Comparison of ENCODE assay signal across 9 mouse cellular contexts in the genomic region with DNA sequence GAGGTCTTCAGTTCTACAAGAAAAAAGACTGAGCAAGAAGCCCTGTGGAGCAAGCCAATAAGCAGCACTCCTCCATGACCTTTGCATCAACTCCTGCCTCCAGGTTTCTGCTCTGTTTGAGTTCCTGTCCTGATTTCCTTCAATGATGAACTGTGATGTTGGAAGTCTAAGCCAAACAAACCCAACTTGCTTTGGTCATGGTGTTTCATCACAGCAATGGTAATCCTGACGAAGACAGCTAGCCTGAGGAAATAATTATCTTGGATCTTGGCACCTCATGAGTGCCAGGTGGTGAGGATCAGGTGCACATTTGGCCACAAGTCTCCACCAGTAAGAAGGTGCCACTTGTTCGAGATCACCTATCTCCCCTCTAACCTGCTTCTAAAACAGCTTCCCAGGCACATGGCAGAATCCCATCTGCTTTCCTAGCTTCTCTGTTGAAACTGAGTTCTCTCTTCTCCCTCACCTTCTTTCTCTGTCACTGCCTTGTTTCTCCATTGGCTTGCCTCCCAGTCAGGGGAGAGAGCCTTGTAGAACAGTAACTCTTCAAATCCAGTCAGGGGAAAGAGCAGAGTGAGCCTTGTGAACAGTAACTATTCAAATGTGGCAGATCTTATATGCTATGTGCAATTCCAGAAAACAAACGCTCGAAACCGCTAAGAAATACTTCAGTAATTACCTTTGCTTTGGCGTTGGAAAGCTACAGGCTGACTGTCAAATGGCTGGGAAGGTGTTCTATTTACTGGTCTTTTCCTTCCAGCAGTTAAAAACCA. TPM values are rescaled to one million over a fixed set of nuclear protein-coding genes. Genes with fewer than 3 reads are reported as not detected.
DNase-seq lines count a peak whose midpoint lies in the region; ATAC-seq and TF ChIP-seq lines count a peak whose summit lies in the region.
"Had no signal": no experiment of that assay in that cellular context is flagged by ENCODE, and none has a peak within 500 bp of the region (broad histone marks: within the 10 kb centered on the region; RNA-seq: fewer than 3 reads in every experiment).

TSS of gene Baz1a (minus strand) at position 723 of the 773 bp plus-strand sequence.

- TF ChIP-seq CTCF in Patski (IDR thresholded peaks at IDR 0.05) = no peak

- no peak for ATAC-seq in heart, embryonic 15.5 days (replicated peaks; ENCODE audit: insufficient number of reproducible peaks, insufficient read depth, low FRiP score, low read depth)
- ATAC-seq in Patski = no peak
- ATAC-seq in forebrain, embryonic 14.5 days = no peak
- no peak for ATAC-seq in liver, embryonic 12.5 days

- 83% methylated on average over 6 of the region's 6 CpGs for WGBS in heart, embryonic 15.5 days
- WGBS in forebrain, embryonic 14.5 days = 88% methylated on average over 6 of the region's 6 CpGs
- WGBS in liver, embryonic 12.5 days (ENCODE audit: insufficient replicate concordance) = 80% methylated on average over 6 of the region's 6 CpGs

- no peak within 1 kb of the TSS for H3K9ac ChIP-seq in heart, embryonic 15.5 days
- H3K9ac ChIP-seq in forebrain, embryonic 14.5 days (ENCODE audit: low read length) = no peak within 1 kb of the TSS
- no peak within 1 kb of the TSS for H3K9ac ChIP-seq in liver, embryonic 12.5 days

- no peaks in the 10 kb centered on the region for H3K9me3 ChIP-seq in heart, embryonic 15.5 days (replicated peaks)
- H3K9me3 ChIP-seq in forebrain, embryonic 14.5 days (replicated peaks; ENCODE audit: control insufficient read depth, low read length) = no peaks in the 10 kb centered on the region
- no peaks in the 10 kb centered on the region for H3K9me3 ChIP-seq in liver, embryonic 12.5 days (replicated peaks)

- no peaks in the 10 kb centered on the region for H3K4me1 ChIP-seq in heart, embryonic 15.5 days (replicated peaks)
- no peaks in the 10 kb centered on the region for H3K4me1 ChIP-seq in forebrain, embryonic 14.5 days (ENCODE audit: control insufficient read depth, insufficient read depth, low read length)
- H3K4me1 ChIP-seq in liver, embryonic 12.5 days = 0 out of 2 replicates have a peak, but pooled peaks cover 5% of the 10 kb centered on the region

- H3K36me3 ChIP-seq in heart, embryonic 15.5 days = no peaks in the 10 kb centered on the region
- H3K36me3 ChIP-seq in forebrain, embryonic 14.5 days (ENCODE audit: control insufficient read depth, insufficient read depth, low read length) = no peaks in the 10 kb centered on the region
- no peaks in the 10 kb centered on the region for H3K36me3 ChIP-seq in liver, embryonic 12.5 days

- CTCF ChIA-PET in Patski (lab: Charles Lee) = no interaction called here

- H3K4me3 ChIP-seq in heart, embryonic 15.5 days = no peak within 1 kb of the TSS
- H3K4me3 ChIP-seq in forebrain, embryonic 14.5 days (ENCODE audit: low read depth, low read length) = no peak within 1 kb of the TSS
- H3K4me3 ChIP-seq in liver, embryonic 12.5 days = no peak within 1 kb of the TSS

- no peaks in the 10 kb centered on the region for H3K27me3 ChIP-seq in heart, embryonic 15.5 days
- H3K27me3 ChIP-seq in Patski = no peaks in the 10 kb centered on the region
- H3K27me3 ChIP-seq in forebrain, embryonic 14.5 days (replicated peaks; ENCODE audit: control insufficient read depth, insufficient read depth, low read length) = no peaks in the 10 kb centered on the region
- no peaks in the 10 kb centered on the region for H3K27me3 ChIP-seq in liver, embryonic 12.5 days (replicated peaks)

- DNase-seq in heart, adult 8-10 months (ENCODE audit: low spot score) = no peak
- no peak for DNase-seq in Patski (ENCODE audit: low read depth, low spot score)
- no peak for DNase-seq in forebrain, embryonic 14.5 days (ENCODE audit: low spot score)
- DNase-seq in cerebellum, adult 8-10 months = no peak
- no peak for DNase-seq in cerebellum, adult 11 months
- no peak for DNase-seq in urinary bladder, adult 18-20 months (ENCODE audit: low spot score in 2 of 2)
- DNase-seq: thymus, postnatal 4 days had no signal

- POLR2A ChIA-PET in Patski (lab: Charles Lee) = no interaction called here

- no peak within 1 kb of the TSS for H3K27ac ChIP-seq in heart, embryonic 15.5 days
- H3K27ac ChIP-seq in forebrain, embryonic 14.5 days (ENCODE audit: low read depth, low read length) = no peak within 1 kb of the TSS
- no peak within 1 kb of the TSS for H3K27ac ChIP-seq in liver, embryonic 12.5 days

- in situ Hi-C loops in Patski (cut with MboI; ENCODE audit: low pct_unique_long_range_greater_than_20kb) = no loop called here

- H3K4me2 ChIP-seq in heart, embryonic 15.5 days = no peak within 1 kb of the TSS
- no peak within 1 kb of the TSS for H3K4me2 ChIP-seq in forebrain, embryonic 14.5 days (ENCODE audit: low read length)
- H3K4me2 ChIP-seq in liver, embryonic 12.5 days = no peak within 1 kb of the TSS

RNA-seq across cellular contexts. Expression of gene Baz1a, which starts in this region (rescaled TPM):
- polyA plus RNA-seq in heart, embryonic 15.5 days (2015; fragmentation: Nextera tagmentation; extraction: Ambion mirVana) = 10.3 and 13.3 TPM in 2 replicates
- total RNA-seq in heart, adult 8-10 months (2022) = 1 to 10 TPM; 4.4 to 8.2 (median 7.9) TPM
- polyA plus RNA-seq in Patski (2021) = 20.4 TPM
- polyA plus RNA-seq in forebrain, embryonic 14.5 days (2014; fragmentation: Nextera tagmentation; extraction: Ambion mirVana) = 13.6 and 14.4 TPM in 2 replicates
- polyA plus RNA-seq in liver, embryonic 12.5 days (2016; fragmentation: Nextera tagmentation; extraction: Ambion mirVana) = 47.6 and 54.4 TPM in 2 replicates
